Mouse (Mus musculus): ENCODE measurements around the gene Asap3.

Asap3 gene

GRCm38 (mm10) chr4:136206033-136206893 is at the start of gene Asap3:
TSS of gene Asap3 (plus strand) at chr4:136206365.
- DNase-seq: peak; percentile 97 to 98

DNA sequence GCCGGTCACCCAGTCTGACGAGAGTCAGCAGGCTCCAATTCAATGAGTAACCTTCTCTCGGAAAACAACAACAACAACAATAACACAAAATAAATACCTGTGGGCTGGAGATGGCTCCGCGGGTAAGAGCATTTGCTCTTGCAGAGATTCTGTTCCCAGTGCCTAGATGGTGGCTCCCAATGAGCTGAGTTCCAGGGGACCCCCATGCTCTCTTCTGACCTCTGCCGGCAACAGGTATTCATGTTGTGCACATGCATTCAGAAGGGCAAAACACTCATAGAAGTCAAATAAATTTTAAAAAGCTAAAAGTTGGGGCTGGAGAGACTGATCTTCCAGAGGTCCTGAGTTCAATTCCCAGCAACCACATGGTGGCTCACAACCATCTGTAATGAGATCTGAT is 47.7 kb upstream of the Asap3 start:
- DNase-seq: no peak

GRCm38 (mm10) chr4:136159802-136160397 is 46.3 kb upstream of the Asap3 start:
- DNase-seq: peak; percentile 72 to 84

DNA sequence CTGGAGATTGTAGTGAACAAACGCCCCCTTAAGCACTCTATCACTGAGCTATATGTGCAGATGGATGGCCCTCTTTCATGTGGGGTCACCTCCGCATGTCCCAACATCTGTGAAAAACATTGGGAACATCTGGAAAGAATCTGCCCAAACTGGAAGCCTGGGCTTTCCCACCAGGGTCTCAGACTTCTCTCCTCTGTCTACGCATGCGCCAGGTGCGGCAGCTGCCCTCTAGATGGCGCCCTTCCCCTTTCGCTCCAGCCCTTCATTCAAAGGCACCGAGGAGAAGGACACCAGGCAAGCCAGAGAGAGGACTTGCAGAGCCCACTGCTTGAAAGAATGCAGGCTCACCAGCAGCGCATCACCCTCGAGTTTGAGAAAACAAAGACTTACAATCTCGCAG is 42.7 kb upstream of the Asap3 start:
- DNase-seq: peak; percentile 88 to 93

GRCm38 (mm10) chr4:136164981-136165380 is 41.2 kb upstream of the Asap3 start:
- no peak for DNase-seq

DNA sequence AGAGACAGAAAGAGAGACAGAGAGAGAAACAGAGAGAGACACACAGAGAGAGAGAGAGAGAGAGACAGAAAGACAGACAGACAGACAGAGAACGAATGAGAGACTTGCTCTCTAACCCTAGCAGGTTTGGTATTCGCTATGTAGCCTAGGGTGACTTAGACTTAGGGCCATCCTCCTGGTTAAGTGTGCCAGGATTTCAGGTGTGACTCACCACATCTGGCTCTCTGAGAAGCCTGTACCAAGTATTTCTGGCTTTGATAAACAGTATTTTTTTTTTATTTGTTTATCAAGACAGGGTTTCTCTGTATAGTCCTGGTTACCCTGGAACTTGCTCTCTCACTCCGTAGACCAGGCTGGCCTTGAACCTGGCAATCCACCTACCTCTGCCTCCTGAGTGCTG is 38.5 kb upstream of the Asap3 start:
- DNase-seq: no peak

DNA sequence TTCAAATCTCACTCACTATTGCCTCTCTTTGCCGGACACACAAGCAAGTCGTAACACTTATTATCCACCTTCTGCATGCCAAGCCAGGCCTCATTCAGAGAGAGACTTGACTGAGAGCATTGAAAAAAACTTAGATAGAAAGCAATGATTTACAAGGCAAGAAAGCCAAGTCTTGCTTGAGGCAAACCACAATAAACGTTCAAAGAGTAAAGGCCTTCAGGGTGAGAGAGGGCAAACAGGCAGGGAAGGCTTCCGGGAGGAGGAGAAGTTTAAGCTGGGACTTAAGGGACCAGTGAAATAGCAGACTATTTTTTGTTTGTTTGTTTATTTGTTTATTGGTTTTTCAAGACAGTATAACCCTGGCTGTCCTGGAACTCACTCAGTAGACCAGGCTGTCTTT is 35.8 kb upstream of the Asap3 start:
- no peak for DNase-seq

GRCm38 (mm10) chr4:136171455-136171854 is 34.7 kb upstream of the Asap3 start:
- no peak for DNase-seq

DNA sequence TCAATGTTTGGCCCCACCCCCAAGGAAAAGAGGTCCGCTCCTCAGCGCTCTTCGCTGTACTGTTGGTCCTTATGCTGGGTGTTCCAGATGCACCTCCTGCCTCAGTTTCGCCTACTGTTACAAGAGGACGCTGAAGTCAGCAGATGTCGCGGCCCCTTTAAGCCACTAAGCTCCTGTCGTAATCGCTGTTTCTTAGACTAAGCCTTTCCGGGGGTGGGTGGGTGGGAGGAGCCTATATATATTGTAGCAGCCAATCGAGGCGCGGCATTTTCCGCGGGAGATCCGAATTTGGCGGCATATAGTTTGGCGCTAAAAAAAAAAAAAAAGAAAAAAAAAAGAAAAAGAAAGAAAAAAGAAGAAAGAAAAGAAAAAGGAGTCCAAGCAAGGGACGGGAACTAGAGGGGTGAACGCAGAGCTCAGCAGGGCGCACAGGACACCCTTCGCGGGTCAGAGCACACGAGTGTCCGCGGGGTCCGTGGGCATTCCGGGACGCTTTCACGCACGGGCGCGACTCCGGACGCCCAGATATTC is 34.1 kb upstream of the Asap3 start, which contains the start of gene E2f2:
Gene E2f2 (plus strand): TSS at position 384 of the 531 bp plus-strand sequence.
- peak; percentile 79 to 81 for DNase-seq

GRCm38 (mm10) chr4:136172542-136173209 is 33.5 kb upstream of the Asap3 start:
- DNase-seq: peak; percentile 83 to 87

DNA sequence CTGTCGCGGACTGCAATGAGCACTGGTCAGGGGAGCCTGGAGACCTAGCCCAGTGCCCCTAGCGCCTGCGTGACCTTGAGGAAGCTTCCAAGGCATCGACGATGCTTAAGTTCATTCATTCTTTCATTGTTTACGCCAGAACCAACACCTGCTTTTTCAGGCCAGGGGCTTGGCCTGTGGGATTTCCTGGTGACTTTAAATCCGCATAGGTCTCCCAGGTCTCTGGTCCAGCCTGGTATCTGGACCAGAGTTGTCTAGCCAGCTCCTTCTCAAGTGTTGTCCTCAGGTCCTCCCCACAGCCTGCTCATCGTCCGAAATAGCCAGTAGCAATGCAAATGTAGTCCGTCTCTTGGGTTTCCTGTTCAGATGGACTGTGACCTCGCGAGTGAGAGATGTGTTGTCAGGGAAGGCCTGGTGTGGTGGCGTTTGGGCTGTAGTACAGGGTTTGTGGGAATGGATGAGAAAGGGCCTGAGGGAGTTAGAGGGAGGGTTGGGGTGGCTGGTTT is 32.9 kb upstream of the Asap3 start:
- no peak for DNase-seq

DNA sequence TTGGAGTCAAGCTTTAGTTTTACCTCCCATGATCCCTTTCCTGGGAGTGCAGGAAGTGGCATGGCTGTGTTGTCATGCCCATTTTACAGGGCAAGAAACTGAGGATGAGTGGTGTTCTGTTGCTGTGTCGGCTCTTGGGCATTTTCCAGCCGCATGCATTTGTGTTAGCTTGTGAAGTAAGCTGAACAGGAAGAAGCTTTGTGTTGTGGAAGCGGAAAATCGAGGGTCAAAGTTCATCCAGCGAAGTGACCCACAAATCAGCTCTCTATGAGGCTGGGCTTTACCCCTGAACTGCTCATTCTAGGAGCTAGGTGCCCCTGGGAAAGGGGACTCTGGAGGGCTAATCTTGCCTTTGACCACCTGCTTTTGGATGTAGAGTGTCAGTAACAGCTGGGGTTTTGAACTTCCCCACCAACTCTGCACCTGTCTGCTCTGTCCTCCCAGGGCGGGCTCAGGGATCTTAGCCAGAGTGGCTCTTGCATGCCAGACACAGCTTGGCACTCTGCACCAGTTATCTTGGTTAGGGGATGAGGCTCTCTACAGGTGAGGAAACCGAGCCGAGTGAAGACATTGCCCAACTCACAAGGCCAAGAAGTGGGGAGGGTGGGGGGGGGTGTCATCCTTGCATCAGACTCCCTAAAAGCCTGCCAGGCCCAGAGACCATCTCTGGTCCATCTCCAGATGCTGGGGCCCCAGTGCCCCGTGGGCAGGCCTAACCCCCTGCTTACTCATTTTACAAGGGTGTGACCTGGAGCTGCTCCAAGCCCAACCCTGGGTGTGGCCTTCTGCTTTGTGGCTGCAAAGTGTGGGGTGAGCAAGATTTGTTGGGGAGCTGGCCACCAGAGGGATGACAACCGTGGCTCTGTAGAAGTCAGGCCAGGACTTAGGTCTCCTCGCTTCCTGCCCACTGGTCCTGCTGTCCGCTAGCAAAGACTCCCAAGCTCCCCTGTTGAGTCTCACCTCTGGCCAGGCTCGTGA is 31.7 kb upstream of the Asap3 start:
- peak; percentile 77 to 80 for DNase-seq

- no peak for DNase-seq
These were observed 30.1 kb upstream of the Asap3 start for GRCm38 (mm10) chr4:136176022-136176552.

- DNase-seq: peak in 1 of 2 experiments; percentile 71
These were observed 28.9 kb upstream of the Asap3 start for GRCm38 (mm10) chr4:136177244-136177611.

- DNase-seq: peak; percentile 84 to 90
These were observed 28.3 kb upstream of the Asap3 start for GRCm38 (mm10) chr4:136177612-136178474.

GRCm38 (mm10) chr4:136178475-136178921 is 27.7 kb upstream of the Asap3 start:
- DNase-seq: peak in 1 of 2 experiments; percentile 37

DNA sequence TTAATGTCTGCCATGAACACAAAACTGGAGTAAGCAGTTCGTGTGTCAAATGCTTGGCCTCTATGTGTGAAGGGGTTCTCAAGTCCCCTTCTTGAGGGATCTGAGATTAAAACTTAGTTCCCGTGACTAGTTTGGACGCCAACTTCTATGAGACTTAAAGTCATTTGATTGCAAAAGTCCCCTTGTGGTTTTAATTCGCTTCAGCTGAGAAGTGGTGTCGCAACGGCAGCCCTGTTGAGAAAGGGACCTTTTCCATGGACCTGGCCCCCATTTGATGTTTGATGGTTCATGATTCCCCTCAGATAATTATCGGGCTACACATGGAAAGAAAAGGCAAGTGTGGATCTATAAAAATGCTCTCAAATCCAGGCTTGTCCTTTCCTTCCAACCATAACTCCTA is 26.7 kb upstream of the Asap3 start:
- peak; percentile 70 to 71 for DNase-seq

DNA sequence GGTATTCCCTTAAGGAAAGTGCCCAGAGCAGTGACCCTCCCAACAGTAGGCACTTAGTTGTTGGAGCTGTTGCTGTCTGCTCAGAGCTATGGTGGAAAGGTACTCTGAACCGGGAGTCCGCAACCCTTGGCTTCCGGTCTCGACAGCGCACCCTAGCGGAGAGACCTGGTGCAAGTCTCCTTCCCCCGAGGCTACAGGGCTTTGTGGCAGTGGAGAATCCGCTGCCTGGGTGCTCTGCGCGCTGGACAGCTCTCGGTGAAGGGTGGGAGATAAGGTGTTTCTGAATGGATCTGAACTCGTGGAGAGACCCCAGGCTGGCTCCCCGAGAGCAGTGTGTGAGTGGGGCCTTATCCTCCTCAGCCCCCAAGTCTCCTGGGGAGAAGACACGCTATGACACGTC is 26.2 kb upstream of the Asap3 start:
- peak; percentile 90 to 93 for DNase-seq

- DNase-seq: peak; percentile 89 to 95
These were observed 25.5 kb upstream of the Asap3 start for GRCm38 (mm10) chr4:136180408-136181330.

Data from lung, postnatal 4 days (tissue).